Mouse (Mus musculus): ENCODE results near the gene Gsc2. TPM values are rescaled to one million over a fixed set of nuclear protein-coding genes. Genes with fewer than 3 reads are reported as not detected.

The Gsc2 gene
- polyA plus RNA-seq, 1 experiment from 2014 or later: 0.21 TPM

DNA sequence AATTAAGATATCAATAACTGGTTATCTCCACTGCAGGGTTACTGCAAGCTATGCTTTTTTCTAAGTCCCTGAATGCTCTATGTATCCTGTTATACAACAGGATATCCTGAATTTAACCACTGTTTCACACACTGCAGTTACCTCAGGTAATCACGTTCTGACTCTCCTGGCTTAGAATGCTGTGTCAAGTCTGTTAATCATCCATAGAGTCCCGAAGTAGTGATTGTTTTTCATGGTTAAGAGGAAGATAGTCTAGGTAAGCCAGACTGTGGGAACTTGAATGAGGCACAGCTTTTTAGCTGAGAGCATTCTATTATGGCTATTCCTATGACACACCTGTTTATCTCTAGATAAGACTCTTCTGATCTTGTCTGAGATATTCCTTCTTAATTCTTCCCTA lies 49.6 kb downstream of the Gsc2 start:
- Histone ChIP-seq H3K4me3 (ENCODE audit: low read depth, low read length) (no peak overlapping the region), H3K27ac (replicated peaks) (no peak overlapping the region), H3K4me2 (replicated peaks; ENCODE audit: low read depth) (no peak overlapping the region), H3K27me3 (ENCODE audit: control insufficient read depth, insufficient read depth, low read length) (no peaks in the 10 kb centered on the region), H3K9ac (ENCODE audit: low read length) (no peak overlapping the region), H3K36me3 (ENCODE audit: control insufficient read depth, insufficient read depth, low read length) (peaks cover 7% of the 10 kb centered on the region; the same call in 1 of the 2 replicates), H3K4me1 (replicated peaks; ENCODE audit: control insufficient read depth, insufficient read depth) (no peaks in the 10 kb centered on the region), H3K9me3 (ENCODE audit: control insufficient read depth, low read length) (no peaks in the 10 kb centered on the region)
- 50% methylated on average over 2 of the region's 2 CpGs for WGBS
- peak; percentile 64 for ATAC-seq (ENCODE audit: low FRiP score, low TSS enrichment)
- DNase-seq (ENCODE audit: low spot score): no peak
- TF ChIP-seq CTCF (IDR thresholded peaks at IDR 0.05; ENCODE audit: low read depth): no peak
- TF ChIP-seq EP300 (optimal IDR thresholded peaks at IDR 0.05): no peak

Other genes starting within 250 kb of the Gsc2 start
- gene Med15, start 182.2 kb downstream of the Gsc2 start, polyA plus RNA-seq (2015; fragmentation: Nextera tagmentation; extraction: Ambion mirVana): 19.4 and 22.7 TPM in 2 replicates
- gene Klhl22, start 155.4 kb downstream of the Gsc2 start, polyA plus RNA-seq (2015; fragmentation: Nextera tagmentation; extraction: Ambion mirVana): 32.0 and 34.0 TPM in 2 replicates
- gene Scarf2, start 117.8 kb downstream of the Gsc2 start, polyA plus RNA-seq (2015; fragmentation: Nextera tagmentation; extraction: Ambion mirVana): 7.8 and 10.7 TPM in 2 replicates
- not detected in 2 replicates for gene B830017H08Rik, start 81.9 kb downstream of the Gsc2 start, polyA plus RNA-seq (2015; fragmentation: Nextera tagmentation; extraction: Ambion mirVana)
- 0.63 and 1.3 TPM in 2 replicates for gene Car15, start 76.7 kb downstream of the Gsc2 start, polyA plus RNA-seq (2015; fragmentation: Nextera tagmentation; extraction: Ambion mirVana)
- 0.07 TPM in 1 of 2 replicates, not detected in the other for gene Gm20518, start 23.4 kb downstream of the Gsc2 start, polyA plus RNA-seq (2015; fragmentation: Nextera tagmentation; extraction: Ambion mirVana)
- 0.06 and 0.11 TPM in 2 replicates for gene Tssk1, start 20.8 kb downstream of the Gsc2 start, polyA plus RNA-seq (2015; fragmentation: Nextera tagmentation; extraction: Ambion mirVana)
- gene Dgcr2, start 16.5 kb downstream of the Gsc2 start, polyA plus RNA-seq (2015; fragmentation: Nextera tagmentation; extraction: Ambion mirVana): 38.8 and 40.7 TPM in 2 replicates
- 0.07 TPM in 1 of 2 replicates, not detected in the other for gene Tssk2, start 16.4 kb downstream of the Gsc2 start, polyA plus RNA-seq (2015; fragmentation: Nextera tagmentation; extraction: Ambion mirVana)
- 15.6 and 17.0 TPM in 2 replicates for gene Ess2, start 3.7 kb downstream of the Gsc2 start, polyA plus RNA-seq (2015; fragmentation: Nextera tagmentation; extraction: Ambion mirVana)
- 219 and 245 TPM in 2 replicates for gene Slc25a1, start 13.2 kb upstream of the Gsc2 start, polyA plus RNA-seq (2015; fragmentation: Nextera tagmentation; extraction: Ambion mirVana)
- not detected in 2 replicates for gene Vpreb2, start 65.4 kb upstream of the Gsc2 start, polyA plus RNA-seq (2015; fragmentation: Nextera tagmentation; extraction: Ambion mirVana)
- gene Dgcr6, start 137.8 kb upstream of the Gsc2 start, polyA plus RNA-seq (2015; fragmentation: Nextera tagmentation; extraction: Ambion mirVana): 82.8 and 85.8 TPM in 2 replicates
- gene Prodh, start 175.1 kb upstream of the Gsc2 start, polyA plus RNA-seq (2015; fragmentation: Nextera tagmentation; extraction: Ambion mirVana): 9.3 and 10.7 TPM in 2 replicates
- 1.1 TPM in 2 replicates for gene Rtn4r, start 212.6 kb upstream of the Gsc2 start, polyA plus RNA-seq (2015; fragmentation: Nextera tagmentation; extraction: Ambion mirVana)

Measured in stomach, postnatal 0 days (tissue).